Mouse (Mus musculus): ENCODE data around the gene Hoxb3.

GRCm38 (mm10) chr11:96350341-96350624, 27.2 kb downstream of the Hoxb3 start, which contains the start of gene Hoxb2:
- TF ChIP-seq POLR2A (IDR thresholded peaks at IDR 0.05; ENCODE audit: control insufficient read depth, low read depth, low read length) (no peak), CTCF (IDR thresholded peaks at IDR 0.05; ENCODE audit: control insufficient read depth, insufficient read depth, insufficient replicate concordance, low read depth, low read length) (no peak)
